Mouse (Mus musculus): Measurements from ENCODE around the gene Ren1.
"Not testable (repeated sequence)": the region's sequence is repeated elsewhere in the genome, so short reads cannot be mapped to it uniquely, and the experiment has no call there.

The Ren1 gene

GRCm38 (mm10) chr1:133350210-133350609, at the start of gene Ren1:
Gene Ren1 (plus strand): TSS chr1:133350510.
- no peak for DNase-seq (ENCODE audit: low spot score)

DNA sequence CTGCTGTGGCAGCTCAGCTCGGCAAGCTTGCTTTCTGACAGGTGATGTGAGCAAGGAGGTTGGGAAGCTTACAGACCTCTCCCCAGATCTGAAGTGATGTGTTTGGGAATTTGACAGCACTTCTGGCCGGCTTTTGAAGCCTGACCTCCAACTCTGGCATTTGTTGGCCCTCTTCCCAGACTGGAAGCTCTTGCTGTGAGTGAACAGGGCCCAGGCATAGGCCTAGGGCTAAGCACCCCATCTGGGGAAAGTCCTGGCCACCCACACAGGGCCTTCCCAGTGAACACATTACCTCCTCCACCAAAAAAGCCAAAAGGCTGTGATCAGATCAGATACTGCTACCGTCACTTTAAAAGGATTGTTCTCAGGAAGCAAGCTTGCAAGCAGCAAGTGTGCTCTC, 47.8 kb upstream of the Ren1 start:
- peak; percentile 59 for DNase-seq (ENCODE audit: low spot score)

GRCm38 (mm10) chr1:133306842-133307241, 43.5 kb upstream of the Ren1 start:
- DNase-seq (ENCODE audit: low spot score) = peak; percentile 79

GRCm38 (mm10) chr1:133307318-133307717, 43.0 kb upstream of the Ren1 start:
- peak; percentile 42 for DNase-seq (ENCODE audit: low spot score)

- peak; percentile 38 for DNase-seq (ENCODE audit: low spot score)
These were observed 40.5 kb upstream of the Ren1 start, which contains the start of gene Golt1a for GRCm38 (mm10) chr1:133309652-133310267. Gene Golt1a (plus strand): TSS chr1:133309800.

GRCm38 (mm10) chr1:133311240-133311639, 39.1 kb upstream of the Ren1 start:
- no peak for DNase-seq (ENCODE audit: low spot score)

GRCm38 (mm10) chr1:133311946-133312345, 38.4 kb upstream of the Ren1 start:
- DNase-seq (ENCODE audit: low spot score) = no peak

GRCm38 (mm10) chr1:133314364-133314763, 35.9 kb upstream of the Ren1 start:
- DNase-seq (ENCODE audit: low spot score) = peak; percentile 68

- no peak for DNase-seq (ENCODE audit: low spot score)
These were observed 34.5 kb upstream of the Ren1 start for GRCm38 (mm10) chr1:133315775-133316174.

DNA sequence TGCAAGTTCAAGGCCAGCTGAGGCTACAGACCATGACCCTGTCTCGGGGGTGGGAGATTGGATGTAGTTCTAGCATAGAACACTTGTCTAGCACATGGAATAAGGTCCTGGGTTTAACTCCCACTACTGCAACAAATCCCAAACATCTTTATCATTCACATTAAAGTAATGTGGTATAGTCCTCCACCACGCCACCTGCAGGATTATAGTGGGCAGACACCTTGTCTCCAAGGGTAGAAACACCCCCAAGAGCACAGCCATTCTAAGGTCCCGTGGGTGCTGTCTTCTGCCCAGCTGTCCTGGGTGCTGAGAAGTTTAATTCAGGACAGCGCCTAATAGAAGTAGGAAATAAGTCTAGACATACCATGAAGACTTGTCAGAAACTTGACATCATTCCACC, 33.7 kb upstream of the Ren1 start:
- no peak for DNase-seq (ENCODE audit: low spot score)

DNA sequence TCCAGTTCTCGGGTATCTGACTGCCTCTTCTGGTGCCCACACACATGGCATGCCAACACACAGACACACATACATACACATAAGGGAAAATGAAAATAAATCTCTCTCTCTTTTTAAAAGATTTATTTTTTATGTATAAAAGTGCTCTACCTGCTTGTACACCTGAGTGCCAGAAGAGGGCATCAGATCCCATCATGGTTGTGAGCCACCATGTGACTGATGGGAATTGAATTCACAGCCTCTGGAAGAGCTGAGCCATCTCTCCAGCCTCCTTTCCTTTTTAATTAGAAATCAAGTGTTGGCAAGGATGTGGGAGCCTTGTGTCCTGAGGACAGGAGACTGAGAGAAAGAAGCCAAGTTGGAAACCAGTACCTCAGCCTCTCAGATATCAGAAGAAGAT, 33.2 kb upstream of the Ren1 start:
- no peak for DNase-seq (ENCODE audit: low spot score)

DNA sequence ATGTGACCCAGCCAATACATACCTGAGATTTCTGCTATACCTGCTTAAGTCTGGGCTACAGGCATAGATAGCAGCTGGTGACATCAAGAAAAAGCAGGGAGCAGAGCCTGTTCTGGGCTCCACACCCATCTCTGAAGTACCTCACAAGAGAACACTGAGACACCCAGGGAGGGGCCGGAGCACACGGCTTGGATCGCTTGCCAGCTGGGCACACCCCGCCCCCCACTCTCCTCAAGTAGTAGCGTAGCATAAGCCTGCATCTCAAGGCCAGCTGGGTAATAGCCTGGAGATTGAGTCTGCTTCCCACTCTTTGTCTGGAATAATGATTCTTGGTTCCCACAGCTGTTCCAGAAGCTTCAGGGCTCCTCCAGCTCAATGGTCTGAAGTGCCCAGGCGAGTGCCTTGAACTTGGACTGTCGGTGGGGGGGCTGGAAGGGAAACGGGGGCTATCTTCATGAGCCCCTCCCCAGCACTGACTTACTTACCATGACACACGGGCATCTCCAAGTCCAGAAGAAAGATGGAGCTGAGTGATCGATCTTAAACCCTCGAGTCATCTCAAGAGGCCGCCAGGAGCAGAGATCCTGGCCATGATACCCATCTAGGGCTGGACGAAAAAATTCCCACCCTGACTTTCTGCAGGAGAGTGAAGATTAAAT, 28.9 kb upstream of the Ren1 start, which contains the start of gene Kiss1:
Gene Kiss1 (plus strand): TSS at position 609 of the 659 bp plus-strand sequence.
- peak; percentile 65 for DNase-seq (ENCODE audit: low spot score)

DNA sequence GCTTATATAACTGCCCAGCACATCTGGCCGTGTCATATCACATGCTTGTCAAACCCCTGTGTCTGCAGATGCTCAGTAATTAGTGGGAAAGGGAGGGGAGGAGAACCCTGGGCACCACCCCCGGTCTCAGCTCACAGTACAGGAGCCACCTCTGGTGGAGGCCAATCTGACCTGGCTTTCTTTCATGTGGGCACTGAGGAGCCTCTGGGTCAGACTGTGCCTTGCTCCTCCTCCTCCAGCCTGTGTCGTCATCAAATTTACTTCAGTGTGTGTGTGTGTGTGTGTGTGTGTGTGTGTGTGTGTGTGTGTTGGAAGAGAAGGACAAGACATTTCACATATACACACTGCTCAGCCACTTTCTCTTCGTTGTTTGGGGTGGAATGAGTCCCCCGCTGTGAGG, 27.0 kb upstream of the Ren1 start:
- no peak for DNase-seq (ENCODE audit: low spot score)

- no peak for DNase-seq (ENCODE audit: low spot score)
These were observed 24.4 kb upstream of the Ren1 start for GRCm38 (mm10) chr1:133325951-133326350.

- no peak for DNase-seq (ENCODE audit: low spot score)
These were observed 23.2 kb upstream of the Ren1 start for GRCm38 (mm10) chr1:133327094-133327493.

GRCm38 (mm10) chr1:133328299-133328795, 22.0 kb upstream of the Ren1 start:
- no peak for DNase-seq (ENCODE audit: low spot score)

DNA sequence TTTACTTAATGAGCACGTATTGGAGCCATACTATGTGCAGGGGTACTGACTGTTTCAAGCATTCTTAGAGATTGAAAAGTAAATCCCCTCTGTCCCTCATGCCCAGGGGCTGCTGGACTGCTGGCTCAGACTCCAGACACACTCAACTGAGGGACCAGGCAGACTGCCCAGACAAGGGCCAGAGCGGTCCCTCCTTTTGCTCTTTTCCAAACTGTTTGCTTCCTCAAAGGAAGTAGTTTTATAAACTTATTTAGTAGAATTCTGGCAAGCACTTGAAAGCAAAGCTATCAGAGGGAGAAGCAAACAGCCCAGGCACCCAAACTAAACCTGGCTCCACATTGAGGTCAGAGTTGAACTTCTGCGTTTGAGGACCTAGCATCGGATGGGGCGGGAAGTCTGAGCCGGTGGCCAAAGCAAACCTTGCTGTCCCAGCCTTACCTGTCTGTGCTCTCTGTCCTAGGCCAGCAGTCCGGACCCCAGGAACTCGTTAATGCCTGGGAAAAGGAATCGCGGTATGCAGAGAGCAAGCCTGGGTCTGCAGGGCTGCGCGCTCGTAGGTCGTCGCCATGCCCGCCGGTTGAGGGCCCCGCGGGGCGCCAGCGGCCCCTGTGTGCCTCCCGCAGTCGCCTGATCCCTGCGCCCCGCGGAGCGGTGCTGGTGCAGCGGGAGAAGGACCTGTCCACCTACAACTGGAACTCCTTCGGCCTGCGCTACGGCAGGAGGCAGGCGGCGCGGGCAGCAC, 21.2 kb upstream of the Ren1 start:
- DNase-seq (ENCODE audit: low spot score) = peak; percentile 61

DNA sequence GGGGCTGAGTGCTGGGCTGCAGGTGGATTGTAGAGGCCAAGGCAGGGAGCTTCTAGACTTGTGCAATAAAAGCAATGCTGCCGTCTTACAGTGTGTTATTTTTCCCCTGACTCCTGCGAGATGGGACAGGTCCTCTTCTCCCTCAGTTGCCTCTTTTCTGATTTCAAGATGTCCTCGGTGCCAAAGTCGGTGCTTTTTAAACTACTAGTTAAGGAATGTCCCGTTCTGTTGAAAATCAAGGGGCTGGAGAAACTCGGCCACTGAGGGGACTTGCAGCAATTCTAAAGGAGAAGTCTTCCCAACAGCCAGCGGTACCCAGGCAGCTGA, 20.7 kb upstream of the Ren1 start:
- DNase-seq (ENCODE audit: low spot score) = no peak

GRCm38 (mm10) chr1:133331142-133331541, 19.2 kb upstream of the Ren1 start:
- no peak for DNase-seq (ENCODE audit: low spot score)

GRCm38 (mm10) chr1:133332656-133333430, 17.5 kb upstream of the Ren1 start:
- no peak for DNase-seq (ENCODE audit: low spot score)

GRCm38 (mm10) chr1:133333937-133334336, 16.4 kb upstream of the Ren1 start:
- no peak for DNase-seq (ENCODE audit: low spot score)

DNA sequence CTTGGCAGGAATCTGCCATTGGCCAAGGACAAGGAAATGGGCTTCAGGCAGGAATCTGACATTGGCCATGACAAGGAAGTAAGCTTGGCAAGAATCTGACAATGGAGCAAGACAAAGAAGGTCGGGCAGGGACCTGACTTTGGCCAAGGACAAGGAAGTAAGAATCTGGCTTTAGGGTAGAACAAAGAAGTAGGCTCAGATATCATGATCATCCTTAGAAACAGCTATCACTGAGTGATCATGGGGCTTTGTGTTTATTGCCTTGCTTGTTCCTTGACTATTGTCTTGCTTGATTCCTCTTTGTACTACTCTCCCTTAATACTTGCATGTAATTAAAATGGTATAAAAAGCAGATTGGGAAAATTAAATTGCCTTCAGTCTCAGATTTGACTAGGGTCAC, 9.9 kb upstream of the Ren1 start:
- DNase-seq (ENCODE audit: low spot score) = not testable (repeated sequence)

All from lung, postnatal 25 days (tissue).